Mouse (Mus musculus) bone marrow macrophage, adult 2 months (primary cell): Measurements from ENCODE around the gene Exosc9. TPM values are rescaled to one million over a fixed set of nuclear protein-coding genes. Genes with fewer than 3 reads are reported as not detected.

Experiments used
- H3K27ac ChIP-seq: 2 replicates; pipeline ENCODE4 v1.5.1; 2012; ENCODE audit warnings: low read depth, low read length; ENCODE audit not compliant: insufficient read depth
- H3K4me1 ChIP-seq: 2 replicates; pipeline ENCODE4 v1.6.1; 2012; ENCODE audit warnings: low read length; ENCODE audit not compliant: control insufficient read depth, insufficient read depth
- H3K4me3 ChIP-seq: 2 replicates; pipeline ENCODE4 v1.5.1; 2012; ENCODE audit warnings: mild to moderate bottlenecking, low read length, moderate library complexity; ENCODE audit not compliant: insufficient read depth
- CTCF ChIP-seq: IDR thresholded peaks from 2 replicates; pipeline ENCODE4 v1.5.1; 2012; ENCODE audit warnings: low read depth, mild to moderate bottlenecking, low read length, moderate library complexity
- POLR2A ChIP-seq: IDR thresholded peaks from 2 replicates; pipeline ENCODE4 v1.6.1; 2012; ENCODE audit warnings: mild to moderate bottlenecking, low read depth, low read length, borderline replicate concordance
- polyA plus RNA-seq: library from polyadenylated mRNA; stranded (reverse); fragments of >200 nt; gene quantifications from 2 replicates; pipeline ENCODE4 v1.2.4, GENCODE M21; 2012; ENCODE audit not compliant: missing spikeins, insufficient read depth, insufficient read length

Exosc9 gene
- polyA plus RNA-seq, 1 experiment = 35.3 TPM

- Histone ChIP-seq H3K27ac (no peak overlapping the region), H3K4me3 (no peak overlapping the region), H3K4me1 (peaks cover 6% of the 10 kb centered on the region)
- TF ChIP-seq CTCF = no peak
- TF ChIP-seq POLR2A = no peak
Observed at GRCm38 (mm10) chr3:36530781-36531180, 21.6 kb upstream of the Exosc9 start.

- Histone ChIP-seq H3K4me1 (peaks cover 6% of the 10 kb centered on the region), H3K4me3 (no peak overlapping the region), H3K27ac (no peak overlapping the region)
- no peak for TF ChIP-seq POLR2A
- TF ChIP-seq CTCF = no peak
Observed at GRCm38 (mm10) chr3:36531242-36531641, 21.2 kb upstream of the Exosc9 start.

GRCm38 (mm10) chr3:36531979-36532542 lies 20.3 kb upstream of the Exosc9 start:
- TF ChIP-seq POLR2A (no peak), CTCF (no peak)
- Histone ChIP-seq H3K4me1 (peaks cover 6% of the 10 kb centered on the region), H3K4me3 (peak overlapping the region; percentile 44), H3K27ac (no peak overlapping the region)

- Histone ChIP-seq H3K4me1 (peaks cover 6% of the 10 kb centered on the region), H3K4me3 (no peak overlapping the region), H3K27ac (no peak overlapping the region)
- TF ChIP-seq CTCF = no peak
- no peak for TF ChIP-seq POLR2A
Observed at GRCm38 (mm10) chr3:36532738-36533137, 19.7 kb upstream of the Exosc9 start.

- TF ChIP-seq POLR2A (no peak), CTCF (no peak)
- H3K4me3 ChIP-seq = no peak overlapping the region
- H3K4me1 ChIP-seq = peaks cover 6% of the 10 kb centered on the region
- no peak overlapping the region for H3K27ac ChIP-seq
Observed at GRCm38 (mm10) chr3:36533201-36533672, 19.2 kb upstream of the Exosc9 start.

GRCm38 (mm10) chr3:36536041-36536440 lies 16.4 kb upstream of the Exosc9 start:
- Histone ChIP-seq H3K4me1 (peaks cover 6% of the 10 kb centered on the region), H3K4me3 (no peak overlapping the region), H3K27ac (no peak overlapping the region)
- no peak for TF ChIP-seq POLR2A
- no peak for TF ChIP-seq CTCF

GRCm38 (mm10) chr3:36537701-36538470 lies 14.5 kb upstream of the Exosc9 start:
- no peak overlapping the region for H3K4me3 ChIP-seq

GRCm38 (mm10) chr3:36540756-36541155 lies 11.7 kb upstream of the Exosc9 start:
- Histone ChIP-seq H3K4me1 (0 out of 2 replicates have a peak, but pooled peaks cover 2% of the 10 kb centered on the region), H3K4me3 (no peak overlapping the region), H3K27ac (no peak overlapping the region)
- no peak for TF ChIP-seq POLR2A
- no peak for TF ChIP-seq CTCF

More at GRCm38 (mm10) chr3:36537701-36538470, 14.5 kb upstream of the Exosc9 start:
- TF ChIP-seq CTCF = no peak
- no peak for TF ChIP-seq POLR2A
- H3K27ac ChIP-seq = no peak overlapping the region
- H3K4me1 ChIP-seq = peaks cover 6% of the 10 kb centered on the region

GRCm38 (mm10) chr3:36541399-36541798 lies 11.0 kb upstream of the Exosc9 start:
- H3K27ac ChIP-seq = no peak overlapping the region
- TF ChIP-seq CTCF (no peak), POLR2A (no peak)

GRCm38 (mm10) chr3:36544961-36545360 lies 7.4 kb upstream of the Exosc9 start:
- TF ChIP-seq CTCF (no peak), POLR2A (no peak)
- H3K4me3 ChIP-seq = no peak overlapping the region
- 0 out of 2 replicates have a peak, but pooled peaks cover 2% of the 10 kb centered on the region for H3K4me1 ChIP-seq
- no peak overlapping the region for H3K27ac ChIP-seq

More at GRCm38 (mm10) chr3:36541399-36541798, 11.0 kb upstream of the Exosc9 start:
- H3K4me3 ChIP-seq = no peak overlapping the region
- H3K4me1 ChIP-seq = 0 out of 2 replicates have a peak, but pooled peaks cover 2% of the 10 kb centered on the region
